Comparison of ENCODE assay signal across 9 mouse cellular contexts in genomic region chr8:110145538-110145937, GRCm38 (mm10). TPM values are rescaled to one million over a fixed set of nuclear protein-coding genes. Genes with fewer than 3 reads are reported as not detected.
A peak's percentile ranks its signal among the peaks of the same experiment; 100 is the strongest.
DNase-seq lines count a peak whose midpoint lies in the region; ATAC-seq lines count a peak whose summit lies in the region.
"Had no signal": no experiment of that assay in that cellular context is flagged by ENCODE, and none has a peak within 500 bp of the region (broad histone marks: within the 10 kb centered on the region; RNA-seq: fewer than 3 reads in every experiment).

No protein-coding gene starts in this region.

- no peak overlapping the region for H3K4me2 ChIP-seq in neural tube, embryonic 15.5 days
- H3K4me2 ChIP-seq in hindbrain, embryonic 11.5 days (replicated peaks; ENCODE audit: low read depth, low read length) = no peak overlapping the region
- H3K4me2 ChIP-seq in midbrain, embryonic 15.5 days = no peak overlapping the region

- H3K27ac ChIP-seq in neural tube, embryonic 15.5 days (replicated peaks) = no peak overlapping the region
- no peak overlapping the region for H3K27ac ChIP-seq in hindbrain, embryonic 11.5 days (ENCODE audit: low read depth, low read length)
- no peak overlapping the region for H3K27ac ChIP-seq in midbrain, embryonic 15.5 days

- peak; percentile 62 for DNase-seq in neural tube, embryonic 10.5 days (ENCODE audit: extremely low spot score, low spot score)
- DNase-seq in adrenal gland, adult 2 months = peak; percentile 33
- peak; percentile 85 for DNase-seq in embryo, embryonic 10 days (ENCODE audit: low spot score)
- peak; percentile 81 for DNase-seq in hindbrain, embryonic 11.5 days (ENCODE audit: low spot score)
- DNase-seq in left cerebral cortex, postnatal 10 days (ENCODE audit: extremely low spot score in 1 of 2, low spot score in 2 of 2) = peak; percentile 49 to 50
- peak; percentile 32 for DNase-seq in thymus, postnatal 25 days

- ATAC-seq in neural tube, embryonic 15.5 days (ENCODE audit: low FRiP score) = no peak; the same call in 1 of the 2 replicates
- ATAC-seq in hindbrain, embryonic 11.5 days (ENCODE audit: low FRiP score) = no peak
- ATAC-seq in midbrain, embryonic 15.5 days (replicated peaks) = peak; percentile 71; the same call in 1 of the 2 replicates

- H3K27me3 ChIP-seq in neural tube, embryonic 15.5 days (replicated peaks) = 0 out of 2 replicates have a peak, but pooled peaks cover 3% of the 10 kb centered on the region
- H3K27me3 ChIP-seq in hindbrain, embryonic 11.5 days (ENCODE audit: control insufficient read depth, insufficient read depth, low read length) = no peaks in the 10 kb centered on the region
- H3K27me3 ChIP-seq in midbrain, embryonic 15.5 days (replicated peaks) = no peaks in the 10 kb centered on the region

- H3K9me3 ChIP-seq in neural tube, embryonic 15.5 days (replicated peaks) = no peaks in the 10 kb centered on the region
- no peaks in the 10 kb centered on the region for H3K9me3 ChIP-seq in hindbrain, embryonic 11.5 days (ENCODE audit: control insufficient read depth, low read length)
- H3K9me3 ChIP-seq in midbrain, embryonic 15.5 days = no peaks in the 10 kb centered on the region

- H3K9ac ChIP-seq in neural tube, embryonic 15.5 days (replicated peaks) = no peak overlapping the region
- no peak overlapping the region for H3K9ac ChIP-seq in hindbrain, embryonic 11.5 days (ENCODE audit: low read depth, low read length)
- no peak overlapping the region for H3K9ac ChIP-seq in midbrain, embryonic 15.5 days

- under 1% methylated on average over 4 of the region's 4 CpGs for WGBS in neural tube, embryonic 15.5 days
- WGBS in hindbrain, embryonic 11.5 days = 0% methylated on average over 4 of the region's 4 CpGs
- WGBS in midbrain, embryonic 15.5 days = 0% methylated on average over 4 of the region's 4 CpGs

- intact Hi-C loops in left cerebral cortex, postnatal 10 days (cut with DNase I) = no loop called here

- no peaks in the 10 kb centered on the region for H3K36me3 ChIP-seq in neural tube, embryonic 15.5 days
- no peaks in the 10 kb centered on the region for H3K36me3 ChIP-seq in hindbrain, embryonic 11.5 days (ENCODE audit: control insufficient read depth, insufficient read depth, low read length)
- H3K36me3 ChIP-seq in midbrain, embryonic 15.5 days (replicated peaks) = no peaks in the 10 kb centered on the region

- peaks cover 3% of the 10 kb centered on the region; the same call in 1 of the 2 replicates for H3K4me1 ChIP-seq in neural tube, embryonic 15.5 days
- H3K4me1 ChIP-seq in hindbrain, embryonic 11.5 days (replicated peaks; ENCODE audit: control insufficient read depth, insufficient read depth, low read length) = no peaks in the 10 kb centered on the region
- no peaks in the 10 kb centered on the region for H3K4me1 ChIP-seq in midbrain, embryonic 15.5 days

- H3K4me3 ChIP-seq in neural tube, embryonic 15.5 days (replicated peaks) = no peak overlapping the region
- no peak overlapping the region for H3K4me3 ChIP-seq in hindbrain, embryonic 11.5 days (ENCODE audit: low read depth, low read length)
- H3K4me3 ChIP-seq in midbrain, embryonic 15.5 days = no peak overlapping the region

RNA-seq across cellular contexts. Expression of gene Calb2, which starts 22.5 kb away (rescaled TPM):
- polyA plus RNA-seq in neural tube, embryonic 15.5 days (2015; fragmentation: Nextera tagmentation; extraction: Ambion mirVana) = 48.2 and 55.0 TPM in 2 replicates
- under 1 TPM; 0.26 to 0.52 TPM for total RNA-seq in adrenal gland, adult 2 months (2021)
- 0.13 TPM in 1 of 2 replicates, not detected in the other for polyA plus RNA-seq in adrenal gland, adult 2 months (2012; rRNA removed)
- polyA plus RNA-seq in hindbrain, embryonic 11.5 days (2014; fragmentation: Nextera tagmentation; extraction: Ambion mirVana) = 27.5 and 38.2 TPM in 2 replicates
- total RNA-seq in left cerebral cortex, postnatal 10 days (2021) = 10 to 100 TPM; 59.2 to 70.7 TPM
- polyA plus RNA-seq in midbrain, embryonic 15.5 days (2015; fragmentation: Nextera tagmentation; extraction: Ambion mirVana) = 144 and 153 TPM in 2 replicates
- total RNA-seq: neutrophil, adult 5-6 weeks had no signal

RNA-seq across cellular contexts. Expression of gene Gm17720, which starts 43.0 kb away (rescaled TPM):
- polyA plus RNA-seq in neural tube, embryonic 15.5 days (2015; fragmentation: Nextera tagmentation; extraction: Ambion mirVana) = not detected in 2 replicates
- total RNA-seq in adrenal gland, adult 2 months (2021) = not detected
- not detected in 2 replicates for polyA plus RNA-seq in adrenal gland, adult 2 months (2012; rRNA removed)
- not detected in 2 replicates for polyA plus RNA-seq in hindbrain, embryonic 11.5 days (2014; fragmentation: Nextera tagmentation; extraction: Ambion mirVana)
- total RNA-seq in left cerebral cortex, postnatal 10 days (2021) = not detected
- polyA plus RNA-seq in midbrain, embryonic 15.5 days (2015; fragmentation: Nextera tagmentation; extraction: Ambion mirVana) = not detected in 2 replicates
- total RNA-seq: neutrophil, adult 5-6 weeks had no signal

RNA-seq across cellular contexts. Expression of gene Gm21964, which starts 44.5 kb away (rescaled TPM):
- polyA plus RNA-seq in neural tube, embryonic 15.5 days (2015; fragmentation: Nextera tagmentation; extraction: Ambion mirVana) = not detected in 2 replicates
- not detected for total RNA-seq in adrenal gland, adult 2 months (2021)
- polyA plus RNA-seq in adrenal gland, adult 2 months (2012; rRNA removed) = not detected in 2 replicates
- polyA plus RNA-seq in hindbrain, embryonic 11.5 days (2014; fragmentation: Nextera tagmentation; extraction: Ambion mirVana) = not detected in 2 replicates
- total RNA-seq in left cerebral cortex, postnatal 10 days (2021) = not detected
- not detected in 2 replicates for polyA plus RNA-seq in midbrain, embryonic 15.5 days (2015; fragmentation: Nextera tagmentation; extraction: Ambion mirVana)
- total RNA-seq: neutrophil, adult 5-6 weeks had no signal

Comparison
In these comparisons a context has a peak if more than half of its experiments do, and no peak if none do; other contexts are left out.
1. DNase-seq: peak in every context shown above with its lines; median percentile 85 in embryo, embryonic 10 days; 81 in hindbrain, embryonic 11.5 days; 62 in neural tube, embryonic 10.5 days; 50 in left cerebral cortex, postnatal 10 days; 33 in adrenal gland, adult 2 months; 32 in thymus, postnatal 25 days.
2. RNA of gene Calb2, which starts 22.5 kb away (polyA plus RNA-seq): 144 to 153 TPM in midbrain, embryonic 15.5 days, 48.2 to 55.0 TPM in neural tube, embryonic 15.5 days and 27.5 to 38.2 TPM in hindbrain, embryonic 11.5 days; 0.13 TPM in adrenal gland, adult 2 months; every median in the first group is over 10 times any median in the second.